Mouse (Mus musculus) megakaryocyte, adult 5-6 weeks (primary cell): Measurements from ENCODE around the gene Ramp2. TPM values are rescaled to one million over a fixed set of nuclear protein-coding genes. Genes with fewer than 3 reads are reported as not detected.
A peak's percentile ranks its signal among the peaks of the same experiment; 100 is the strongest.

Experiments
- ATAC-seq: 2 replicates; pipeline ENCODE4 v1.8.0; 2016; ENCODE audit warnings: mild to moderate bottlenecking, inconsistent platforms; ENCODE audit not compliant: poor library complexity, severe bottlenecking
- total RNA-seq, 2 experiments: library from RNA; stranded (forward) in 1 of 2; stranded (reverse) in 1 of 2; fragments of 153-499, 151-499 nt in 1 of 2; fragments of 221-1000, 200-1000 nt in 1 of 2; gene quantifications; 2 replicates each; pipeline versions ENCODE4 v1.2.3 to v1.2.4; 2015 to 2017

Gene Ramp2
- total RNA-seq, 2 experiments from 2014 or later = not detected

DNA sequence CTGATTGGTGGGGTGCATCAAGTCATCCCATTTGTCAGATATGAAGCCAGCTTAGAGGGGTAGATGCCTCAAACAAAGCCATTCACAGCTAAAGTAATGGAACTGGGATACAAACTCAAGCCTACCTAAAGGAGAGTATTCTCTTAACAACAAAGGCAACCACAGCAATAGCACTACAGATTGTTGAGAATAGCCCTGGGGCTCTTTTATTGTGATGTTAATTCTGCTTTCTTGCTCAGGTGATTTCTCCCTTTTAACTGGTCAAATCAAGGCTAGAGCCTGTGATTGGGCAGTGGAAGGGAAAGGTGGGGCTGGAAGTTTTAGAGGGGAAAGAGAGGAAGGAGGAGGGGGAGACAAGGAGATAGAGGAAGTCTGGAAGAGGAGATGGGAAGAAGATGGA is 11.7 kb upstream of the Ramp2 start:
- no peak for ATAC-seq

GRCm38 (mm10) chr11:101235429-101235828 is 10.4 kb upstream of the Ramp2 start:
- ATAC-seq = no peak

GRCm38 (mm10) chr11:101236782-101237181 is 9.0 kb upstream of the Ramp2 start:
- no peak for ATAC-seq

DNA sequence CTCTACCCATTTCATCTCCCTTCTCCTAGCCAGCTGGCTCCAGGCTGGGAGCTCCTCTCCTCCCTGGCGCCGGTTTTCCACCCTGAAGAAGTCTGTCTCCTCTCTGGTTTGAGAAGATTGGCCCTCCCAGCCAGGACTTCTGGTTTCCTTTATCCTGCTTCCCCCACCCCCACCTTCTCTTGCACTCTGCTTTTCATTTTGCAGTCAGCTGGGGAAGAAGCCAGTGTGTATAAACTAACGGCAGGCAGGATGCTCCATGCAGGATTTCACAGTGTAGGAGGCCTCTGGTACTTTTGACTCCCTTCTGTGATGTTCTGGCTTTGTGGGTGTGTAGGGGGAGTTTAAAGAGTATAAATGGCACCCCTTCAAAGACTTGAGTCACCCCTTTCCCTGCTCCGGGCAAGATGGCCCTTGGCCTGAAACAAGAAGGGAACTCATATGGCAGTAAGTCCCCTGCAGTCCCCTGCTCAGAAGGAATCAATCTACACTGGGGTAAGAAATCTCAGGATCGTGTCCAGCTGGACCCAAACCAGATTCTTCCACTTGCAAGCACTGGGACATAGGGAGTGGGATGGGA is 7.7 kb upstream of the Ramp2 start:
- ATAC-seq = no peak

DNA sequence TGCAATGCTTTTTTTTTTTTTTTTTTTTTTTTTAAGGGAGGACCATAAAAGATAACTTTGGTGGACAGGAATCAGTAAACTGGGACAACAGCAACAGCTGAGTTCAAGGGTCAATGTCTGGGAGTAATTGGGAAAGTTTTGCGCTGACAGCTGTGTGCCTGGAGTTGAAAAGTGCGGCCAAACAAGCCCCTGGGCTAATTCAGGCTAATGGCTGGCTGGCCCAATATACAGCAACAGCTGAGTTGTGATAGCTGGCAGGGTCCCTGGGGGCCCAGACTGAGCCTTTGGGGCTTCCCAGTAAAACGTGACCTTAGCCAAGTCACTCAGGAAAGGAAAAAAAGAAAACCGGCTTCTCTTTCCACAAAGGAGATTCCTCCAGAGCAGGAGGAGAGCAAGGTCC is 757 bp upstream of the Ramp2 start:
- ATAC-seq = no peak

GRCm38 (mm10) chr11:101246702-101247012 is 829 bp downstream of the Ramp2 start:
- peak; percentile 30; the same call in 1 of the 2 replicates for ATAC-seq

DNA sequence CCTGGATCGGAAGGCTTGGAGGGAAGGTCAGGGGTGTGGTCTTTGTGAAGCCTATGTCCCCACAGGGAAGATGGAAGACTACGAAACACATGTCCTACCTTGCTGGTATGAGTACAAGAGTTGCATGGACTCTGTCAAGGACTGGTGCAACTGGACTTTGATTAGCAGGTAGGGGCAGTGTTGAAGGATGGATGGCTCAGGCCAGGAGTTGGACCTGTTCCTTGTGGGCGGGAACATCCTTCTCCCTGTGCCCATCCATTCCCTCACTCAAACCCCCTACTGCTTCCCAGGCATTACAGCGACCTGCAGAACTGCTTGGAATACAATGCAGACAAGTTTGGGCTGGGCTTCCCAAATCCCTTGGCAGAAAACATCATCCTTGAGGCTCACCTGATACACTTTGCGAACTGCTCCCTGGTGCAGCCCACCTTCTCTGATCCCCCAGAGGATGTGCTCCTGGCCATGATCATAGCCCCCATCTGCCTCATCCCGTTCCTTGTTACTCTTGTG is 1.7 kb downstream of the Ramp2 start:
- no peak for ATAC-seq

DNA sequence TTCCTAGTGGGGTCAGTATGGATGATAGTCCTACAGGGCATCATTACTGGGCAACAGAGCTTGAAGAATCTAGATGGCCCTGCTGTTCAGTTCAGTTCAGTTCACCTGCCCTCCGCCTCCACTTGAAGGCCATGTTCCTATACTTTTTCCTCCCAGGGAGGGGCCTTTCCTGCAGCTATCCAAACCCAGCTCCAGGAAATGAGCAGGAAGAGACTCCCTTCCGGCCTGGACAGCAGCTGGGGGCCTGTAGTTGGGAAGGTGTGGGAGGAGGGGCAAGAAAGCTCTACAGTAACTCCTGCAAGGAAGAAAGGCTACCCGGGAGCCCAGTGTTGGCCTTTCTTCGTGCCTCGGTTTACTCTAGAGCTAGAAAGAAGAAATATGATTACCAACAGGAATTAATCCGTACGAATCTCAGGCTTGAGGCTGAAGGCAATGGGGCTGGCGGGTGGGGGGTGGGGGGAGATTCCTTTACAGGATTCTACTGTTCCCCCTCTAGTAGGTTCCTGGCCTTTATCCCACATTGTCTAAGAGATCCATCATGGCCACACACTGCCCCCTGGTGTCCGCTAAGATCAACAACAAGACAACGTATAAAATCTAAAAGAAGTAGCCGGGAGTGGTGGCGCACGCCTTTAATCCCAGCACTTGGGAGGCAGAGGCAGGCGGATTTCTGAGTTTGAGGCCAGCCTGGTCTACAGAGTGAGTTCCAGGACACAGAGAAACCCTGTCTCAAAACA is 2.6 kb downstream of the Ramp2 start:
- peak; percentile 56 for ATAC-seq

GRCm38 (mm10) chr11:101251031-101251430 is 5.2 kb downstream of the Ramp2 start:
- ATAC-seq = no peak

DNA sequence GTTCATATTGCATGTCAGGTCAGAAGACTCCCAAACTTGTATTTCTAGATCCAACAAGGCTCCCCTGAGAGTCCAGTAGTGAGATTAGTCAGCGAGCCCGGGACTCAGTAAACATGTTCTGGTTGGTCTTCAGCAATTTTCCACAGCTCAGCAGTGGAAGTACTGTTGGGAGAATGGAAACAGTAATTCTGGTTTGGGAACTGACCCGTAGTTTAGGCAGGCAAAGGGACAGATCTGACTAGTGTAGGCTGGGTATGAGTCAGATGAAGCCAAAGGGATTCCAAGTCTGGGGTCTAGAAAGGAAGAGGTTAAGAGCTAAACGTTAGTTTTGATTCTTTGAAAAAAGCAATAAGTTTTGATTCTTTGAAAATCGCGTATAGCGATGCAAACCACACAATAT is 7.1 kb downstream of the Ramp2 start:
- no peak for ATAC-seq

GRCm38 (mm10) chr11:101253613-101254389 is 8.0 kb downstream of the Ramp2 start, which contains the start of gene Vps25:
Gene Vps25 (plus strand): TSS chr11:101253707.
- peak; percentile 99 for ATAC-seq

GRCm38 (mm10) chr11:101255826-101256775 is 10.3 kb downstream of the Ramp2 start:
- no peak for ATAC-seq

GRCm38 (mm10) chr11:101259261-101259712 is 13.5 kb downstream of the Ramp2 start:
- no peak for ATAC-seq

DNA sequence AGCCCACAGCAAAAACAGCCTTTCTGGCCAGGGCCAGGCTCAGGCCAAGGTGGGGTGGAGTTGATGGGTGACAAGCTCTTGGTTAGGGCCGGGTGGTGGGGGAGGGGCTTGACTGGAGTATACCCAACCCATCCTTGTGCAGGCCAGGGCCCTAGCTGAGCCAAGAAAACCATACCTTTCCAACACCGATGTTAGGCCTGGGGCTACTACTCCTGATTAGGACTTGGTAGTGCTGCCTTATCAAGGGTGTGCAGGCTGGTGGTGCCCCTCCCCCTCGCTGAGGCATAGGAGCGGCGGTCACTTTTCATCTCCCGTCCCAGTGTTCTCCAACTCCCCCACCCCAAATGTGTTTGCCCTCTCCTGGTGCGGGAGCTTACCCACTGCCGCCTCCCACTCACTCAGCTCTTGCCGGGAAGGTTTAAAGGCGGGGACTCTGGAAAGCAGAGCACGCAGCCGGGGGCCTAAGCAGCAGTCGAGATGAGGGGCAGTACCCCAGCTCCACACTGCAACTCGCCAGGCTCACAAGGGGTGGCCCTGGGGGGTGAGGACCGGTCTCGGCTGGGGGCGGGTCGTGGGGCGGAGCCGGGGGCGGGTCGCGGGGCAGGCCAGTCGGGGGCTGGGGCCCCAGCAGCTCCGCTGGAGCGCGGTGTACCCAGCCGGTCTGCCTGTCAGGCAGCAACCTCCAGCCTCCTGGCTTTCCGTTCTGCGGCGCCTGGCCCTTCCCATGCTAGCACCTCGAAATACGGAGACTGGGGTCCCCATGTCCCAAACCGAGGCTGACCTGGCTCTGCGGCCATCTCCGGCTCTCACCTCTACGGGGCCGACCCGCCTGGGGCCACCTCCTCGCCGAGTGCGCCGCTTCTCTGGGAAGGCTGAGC is 14.4 kb downstream of the Ramp2 start, which contains the start of gene Wnk4:
Gene Wnk4, plus strand, starts transcription at position 620 of the 878 bp plus-strand sequence.
- peak; percentile 37 for ATAC-seq

GRCm38 (mm10) chr11:101260826-101261380 is 15.1 kb downstream of the Ramp2 start:
- ATAC-seq = peak; percentile 11; the same call in 1 of the 2 replicates

DNA sequence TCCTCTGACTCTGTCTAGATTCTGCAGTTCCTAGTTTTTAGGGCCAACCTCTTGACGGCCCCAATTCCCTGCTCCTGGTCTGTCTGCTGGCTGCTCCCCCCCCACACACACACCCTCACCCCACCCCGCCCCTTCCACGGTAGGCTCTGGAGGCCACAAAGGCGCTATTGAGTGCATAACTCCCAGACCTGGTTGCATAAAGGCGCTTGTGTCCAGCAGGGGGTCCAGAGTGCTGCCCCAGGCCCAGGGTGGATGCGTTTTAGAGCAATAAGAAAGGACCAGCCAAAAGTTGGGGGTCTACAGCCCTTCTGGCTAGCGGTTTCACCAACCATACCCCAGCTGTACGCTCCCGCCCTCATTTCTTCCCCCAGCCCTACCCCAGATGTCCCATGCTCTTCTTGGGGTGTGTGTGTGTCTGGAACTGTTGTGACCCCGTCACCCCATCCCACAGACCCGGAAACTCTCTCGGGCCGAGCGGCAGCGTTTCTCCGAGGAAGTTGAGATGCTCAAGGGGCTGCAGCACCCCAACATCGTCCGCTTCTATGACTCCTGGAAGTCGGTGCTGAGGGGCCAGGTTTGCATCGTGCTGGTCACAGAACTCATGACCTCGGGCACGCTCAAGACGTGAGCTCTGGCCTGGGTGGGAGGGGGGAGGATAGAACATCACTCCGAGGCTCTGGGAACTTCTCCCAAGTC is 16.6 kb downstream of the Ramp2 start:
- no peak for ATAC-seq

DNA sequence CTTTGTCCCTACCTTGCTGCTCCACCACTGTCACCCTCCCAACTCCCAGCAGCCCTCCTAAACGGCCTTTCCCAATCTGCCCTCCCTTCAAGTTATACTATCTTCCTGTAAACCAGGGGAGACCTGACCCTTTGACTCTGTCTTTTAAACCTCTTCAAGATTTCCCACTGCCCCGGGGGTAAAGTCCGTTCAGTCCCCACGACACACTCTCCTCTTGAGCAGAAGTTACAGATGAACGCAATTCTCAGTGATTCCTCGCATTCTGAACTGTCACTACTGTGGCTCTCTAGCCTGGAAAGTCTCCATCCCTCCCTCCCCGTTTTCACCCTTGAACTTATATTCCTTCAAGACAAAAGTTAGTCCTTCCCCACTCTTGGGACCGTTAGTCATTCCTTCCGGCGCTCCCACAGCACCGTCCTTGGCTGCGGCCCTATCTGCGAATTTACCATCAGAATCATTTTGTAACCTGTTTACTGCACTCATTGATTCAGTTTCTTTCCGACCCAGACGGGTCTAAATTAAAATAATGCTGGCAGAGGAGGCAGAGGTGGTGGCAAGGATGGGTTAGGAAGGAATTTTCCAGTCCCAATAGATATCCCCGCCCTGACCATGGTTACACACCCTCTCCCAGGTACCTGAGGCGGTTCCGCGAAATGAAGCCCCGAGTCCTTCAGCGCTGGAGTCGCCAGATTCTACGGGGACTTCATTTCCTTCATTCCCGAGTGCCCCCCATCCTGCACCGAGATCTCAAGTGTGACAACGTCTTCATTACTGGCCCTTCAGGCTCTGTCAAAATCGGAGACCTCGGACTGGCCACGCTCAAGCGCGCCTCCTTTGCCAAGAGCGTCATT is 17.5 kb downstream of the Ramp2 start:
- ATAC-seq = no peak

DNA sequence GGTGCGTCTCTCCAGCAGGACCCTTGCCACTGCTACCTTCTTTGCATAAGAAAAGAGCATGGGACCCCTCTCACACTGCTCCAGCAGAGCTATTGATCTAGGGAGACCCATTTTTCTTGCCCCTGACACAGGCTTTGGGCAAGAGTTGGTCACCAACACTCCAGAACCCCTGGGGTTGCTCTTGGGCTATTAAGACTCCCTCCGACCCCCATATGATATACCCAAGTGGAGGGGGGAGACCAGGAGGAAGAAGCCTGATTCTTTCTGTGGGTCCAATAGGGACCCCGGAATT is 18.1 kb downstream of the Ramp2 start:
- no peak for ATAC-seq
